Mouse (Mus musculus) forebrain, embryonic 14.5 days (tissue): ENCODE data around the gene Notch4. TPM values are rescaled to one million over a fixed set of nuclear protein-coding genes. Genes with fewer than 3 reads are reported as not detected.

Experiments used
- ATAC-seq: fragments of 200-750 bp; cut with Nextera tagmentation; 2 replicates; pipeline ENCODE4 v1.8.0; 2017; ENCODE audit warnings: mild to moderate bottlenecking, moderate library complexity
- DNase-seq: peaks from one replicate; pipeline ENCODE4 v3.0.0-alpha.2; 2015; ENCODE audit warnings: low spot score
- H3K27ac ChIP-seq: fragments of 300-500 bp; sonication (generic); 2 replicates; pipeline ENCODE4 v1.5.1; 2014; ENCODE audit warnings: low read depth, mild to moderate bottlenecking, control low read depth, low read length, moderate library complexity
- H3K27me3 ChIP-seq: fragments of 300-500 bp; sonication (generic); replicated peaks from 2 replicates; pipeline ENCODE4 v1.6.1; 2014; ENCODE audit warnings: low read length, control low read depth, mixed read lengths; ENCODE audit not compliant: control insufficient read depth, insufficient read depth
- H3K36me3 ChIP-seq: fragments of 300-500 bp; sonication (generic); 2 replicates; pipeline ENCODE4 v1.6.1; 2014; ENCODE audit warnings: low read length, control low read depth; ENCODE audit not compliant: control insufficient read depth, insufficient read depth
- H3K4me1 ChIP-seq: fragments of 300-500 bp; sonication (generic); 2 replicates; pipeline ENCODE4 v1.6.1; 2014; ENCODE audit warnings: antibody characterized with exemption, low read length, control low read depth; ENCODE audit not compliant: control insufficient read depth, insufficient read depth
- H3K4me2 ChIP-seq: fragments of 300-500 bp; sonication (generic); 2 replicates; pipeline ENCODE4 v1.6.1; 2014; ENCODE audit warnings: mild to moderate bottlenecking, control low read depth, low read length
- H3K4me3 ChIP-seq: fragments of 300-500 bp; sonication (generic); 2 replicates; pipeline ENCODE4 v1.5.1; 2014; ENCODE audit warnings: low read depth, low read length, control low read depth
- H3K9ac ChIP-seq: fragments of 300-500 bp; sonication (generic); 2 replicates; pipeline ENCODE4 v1.6.1; 2014; ENCODE audit warnings: mild to moderate bottlenecking, low read length, control low read depth, moderate library complexity
- H3K9me3 ChIP-seq: fragments of 300-500 bp; sonication (generic); replicated peaks from 2 replicates; pipeline ENCODE4 v1.6.1; 2016; ENCODE audit warnings: low read length, control low read depth, mixed read lengths; ENCODE audit not compliant: control insufficient read depth
- WGBS: fragments of 180-500 bp; shearing (Covaris S2); extraction: QIAGEN DNeasy Blood & Tissue Kit; methylation state at CpG from one replicate; pipeline ENCODE4 v1.1.7; 2014; 5-methylcytosine and 5-hydroxymethylcytosine counted together
- polyA plus RNA-seq: library from polyadenylated mRNA; unstranded; fragments of >200 nt; fragmentation: Nextera tagmentation; extraction: Ambion mirVana; gene quantifications from 2 replicates; pipeline ENCODE4 v1.2.1, GENCODE M21; 2014

The Notch4 gene
- polyA plus RNA-seq, 1 experiment from 2014 or later = 6.0 TPM

DNA sequence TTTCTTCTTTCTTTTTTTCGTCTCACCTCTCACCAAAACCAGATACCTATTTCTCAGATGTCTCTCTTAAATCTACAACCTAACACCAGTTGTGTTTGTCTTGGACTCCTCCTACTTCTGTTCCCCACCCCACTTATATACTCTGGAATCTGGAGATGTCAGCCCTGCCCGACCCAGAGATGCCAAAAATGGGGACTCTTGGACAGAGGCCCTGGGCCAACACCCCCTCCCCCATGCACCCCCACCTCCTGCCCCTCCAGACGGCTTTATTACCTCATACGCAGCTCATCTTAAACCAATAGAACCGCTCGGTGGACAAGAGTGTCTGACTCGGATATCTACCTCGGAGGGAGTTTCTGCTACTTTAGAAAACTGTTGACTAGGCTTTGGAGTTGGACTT is 32.0 kb downstream of the Notch4 start:
- Histone ChIP-seq H3K4me2 (no peak overlapping the region), H3K27ac (no peak overlapping the region), H3K27me3 (no peaks in the 10 kb centered on the region), H3K9ac (no peak overlapping the region), H3K9me3 (no peaks in the 10 kb centered on the region), H3K36me3 (peaks cover 35% of the 10 kb centered on the region), H3K4me3 (no peak overlapping the region), H3K4me1 (peaks cover 15% of the 10 kb centered on the region)
- WGBS = 79% methylated on average over 8 of the region's 8 CpGs
- no peak for ATAC-seq
- DNase-seq = no peak

DNA sequence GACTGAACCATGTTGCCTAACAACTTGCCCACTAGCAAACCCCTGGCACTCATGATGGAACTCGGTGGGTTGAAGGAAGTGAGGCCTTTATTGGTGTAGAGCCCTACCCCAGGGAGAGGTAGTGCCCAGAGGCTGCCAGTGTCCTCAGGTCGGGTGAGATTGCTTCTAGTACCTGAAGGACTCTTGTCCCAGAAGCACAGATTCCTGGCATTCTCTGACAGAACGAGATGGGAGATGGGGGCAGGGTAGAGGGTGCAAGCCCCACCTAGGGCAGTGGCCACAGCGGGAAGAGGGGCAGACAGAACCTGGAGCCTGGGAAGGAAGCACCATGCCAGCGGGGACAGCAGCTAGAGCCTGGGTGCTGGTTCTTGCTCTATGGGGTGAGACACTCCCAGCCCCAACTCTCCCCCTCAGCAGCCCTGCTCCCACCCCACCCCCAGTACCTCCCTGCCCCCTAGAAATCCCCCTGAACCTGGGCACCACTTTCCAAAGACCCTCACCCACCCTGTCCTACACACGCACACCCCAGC is 33.6 kb downstream of the Notch4 start, which contains the start of gene Ager:
TSS of gene Ager (plus strand) at position 297 of the 530 bp plus-strand sequence.
- H3K4me3 ChIP-seq = no peak within 1 kb of the TSS
- H3K36me3 ChIP-seq = peaks cover 46% of the 10 kb centered on the region
- ATAC-seq (no peak), DNase-seq (no peak)
- no peak within 1 kb of the TSS for H3K27ac ChIP-seq
- no peaks in the 10 kb centered on the region for H3K27me3 ChIP-seq
- peaks cover 14% of the 10 kb centered on the region for H3K4me1 ChIP-seq
- no peak within 1 kb of the TSS for H3K4me2 ChIP-seq
- H3K9ac ChIP-seq = no peak within 1 kb of the TSS
- 25% methylated on average over 6 of the region's 6 CpGs for WGBS
- H3K9me3 ChIP-seq = no peaks in the 10 kb centered on the region

DNA sequence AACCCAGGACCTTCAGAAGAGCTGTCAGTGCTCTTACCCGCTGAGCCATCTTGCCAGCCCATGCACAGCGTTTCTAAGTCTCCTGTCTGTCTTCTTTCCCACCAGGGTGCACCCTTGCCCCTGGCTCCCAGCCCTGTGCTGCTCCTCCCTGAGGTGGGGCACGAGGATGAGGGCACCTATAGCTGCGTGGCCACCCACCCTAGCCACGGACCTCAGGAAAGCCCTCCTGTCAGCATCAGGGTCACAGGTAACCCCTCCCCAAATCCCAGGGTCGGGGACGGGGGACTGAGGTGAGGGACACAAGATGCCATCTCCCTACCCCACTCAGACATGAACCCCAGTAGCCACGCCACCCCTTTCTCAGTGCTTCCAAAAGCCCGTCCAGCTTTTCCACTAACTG is 35.8 kb downstream of the Notch4 start:
- Histone ChIP-seq H3K9ac (no peak overlapping the region), H3K4me2 (no peak overlapping the region), H3K27me3 (no peaks in the 10 kb centered on the region), H3K9me3 (no peaks in the 10 kb centered on the region), H3K4me1 (peaks cover 9% of the 10 kb centered on the region), H3K36me3 (peaks cover 36% of the 10 kb centered on the region), H3K27ac (no peak overlapping the region), H3K4me3 (no peak overlapping the region)
- WGBS = 70% methylated on average over 9 of the region's 9 CpGs
- no peak for DNase-seq
- no peak for ATAC-seq

DNA sequence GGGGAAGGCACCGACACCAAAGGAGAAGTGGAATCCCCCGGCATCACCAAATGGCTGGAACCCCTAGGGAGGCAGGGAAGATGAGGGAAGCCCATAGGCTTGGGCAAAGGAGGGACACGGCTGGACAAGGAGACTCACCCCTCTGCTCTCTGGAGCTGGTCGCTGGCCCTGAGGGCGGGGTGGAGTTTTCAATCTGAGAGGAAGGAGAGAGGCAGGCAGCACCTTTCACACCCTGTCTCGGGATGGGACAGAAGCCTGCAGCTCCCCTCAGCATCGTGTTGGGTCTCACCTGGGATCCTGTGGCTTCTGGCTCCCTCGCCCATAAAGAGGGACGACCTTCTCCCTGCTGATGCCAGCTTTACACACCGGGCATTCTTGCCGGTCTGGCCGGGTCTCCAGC is 37.7 kb downstream of the Notch4 start:
- H3K4me2 ChIP-seq = peak overlapping the region; percentile 66; the same call in 1 of the 2 replicates
- 90% methylated on average over 12 of the region's 12 CpGs for WGBS
- no peak overlapping the region for H3K9ac ChIP-seq
- DNase-seq = no peak
- H3K36me3 ChIP-seq = peaks cover 24% of the 10 kb centered on the region
- no peak overlapping the region for H3K27ac ChIP-seq
- no peaks in the 10 kb centered on the region for H3K9me3 ChIP-seq
- H3K4me1 ChIP-seq = peaks cover 19% of the 10 kb centered on the region
- ATAC-seq = no peak
- no peak overlapping the region for H3K4me3 ChIP-seq
- no peaks in the 10 kb centered on the region for H3K27me3 ChIP-seq

DNA sequence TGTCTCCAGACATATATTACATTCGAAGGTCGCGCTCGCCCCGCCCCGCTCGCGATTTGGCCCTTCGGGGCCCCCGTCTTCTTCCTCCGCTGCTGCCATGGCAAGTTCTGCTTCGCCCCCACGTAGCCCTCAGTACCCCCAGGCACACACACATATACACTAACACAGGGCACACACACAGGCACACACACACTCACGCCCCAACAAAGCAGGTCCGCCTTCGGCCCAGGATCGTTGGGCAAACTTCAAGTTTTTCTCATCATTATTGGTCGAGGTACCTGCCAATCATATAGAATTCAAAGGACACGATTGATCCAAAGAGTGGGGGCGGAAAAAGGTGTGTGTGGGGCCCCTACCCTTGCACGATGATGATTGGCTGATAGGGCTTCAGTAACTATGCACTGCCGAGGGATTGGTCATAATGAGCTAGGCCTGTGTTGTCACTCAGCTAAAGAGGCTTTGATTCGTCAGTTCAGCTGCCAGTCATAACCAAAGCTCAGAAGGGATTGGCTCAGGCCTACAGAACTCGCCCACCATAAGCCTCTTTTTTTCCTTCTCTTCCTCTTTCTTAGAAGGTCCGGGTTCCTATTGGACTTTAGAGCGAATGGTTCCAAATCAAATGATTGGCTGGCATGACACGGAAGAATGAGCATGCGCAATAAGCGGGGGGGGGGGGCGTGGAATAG is 39.5 kb downstream of the Notch4 start, which contains the start of gene Rnf5:
TSS of gene Rnf5 (minus strand) at position 316 of the 686 bp plus-strand sequence.
- Histone ChIP-seq H3K36me3 (peaks cover 26% of the 10 kb centered on the region), H3K27ac (peak within 1 kb of the TSS; percentile 85), H3K4me1 (peaks cover 23% of the 10 kb centered on the region), H3K4me2 (peak within 1 kb of the TSS; percentile 77), H3K9ac (peak within 1 kb of the TSS; percentile 84), H3K4me3 (peak within 1 kb of the TSS; percentile 92), H3K9me3 (no peaks in the 10 kb centered on the region), H3K27me3 (no peaks in the 10 kb centered on the region)
- peak; percentile 100 for DNase-seq
- ATAC-seq = peak; percentile 96
- WGBS = under 1% methylated on average over 30 of the region's 30 CpGs

DNA sequence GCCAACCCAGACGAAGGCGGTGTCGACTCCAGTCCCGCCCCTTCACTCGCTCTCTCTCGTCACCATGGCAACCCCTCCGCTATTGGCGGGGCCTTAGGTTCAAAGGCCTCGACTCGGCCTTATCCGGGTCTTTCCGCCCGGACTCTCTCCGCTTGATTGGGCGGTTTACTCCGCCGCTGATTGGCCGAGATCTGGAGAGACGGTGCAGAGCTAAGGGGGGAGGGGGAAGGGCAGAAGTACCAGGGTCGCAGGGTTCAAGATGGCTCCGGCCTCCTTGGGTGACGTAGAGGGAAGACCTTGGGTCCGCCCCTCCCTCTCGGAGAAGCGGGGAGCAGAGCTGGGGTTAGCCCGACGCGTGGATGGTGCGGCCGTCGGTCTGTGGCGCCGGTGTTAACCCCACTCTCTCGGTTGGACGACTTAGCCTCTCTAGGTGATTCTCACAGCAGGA is 40.0 kb downstream of the Notch4 start, which contains the start of gene Agpat1:
TSS of gene Agpat1 (plus strand) at position 202 of the 448 bp plus-strand sequence.
- Histone ChIP-seq H3K36me3 (peaks cover 26% of the 10 kb centered on the region), H3K4me2 (peak within 1 kb of the TSS; percentile 77), H3K9me3 (no peaks in the 10 kb centered on the region), H3K4me3 (peak within 1 kb of the TSS; percentile 92), H3K9ac (peak within 1 kb of the TSS; percentile 98), H3K4me1 (peaks cover 23% of the 10 kb centered on the region), H3K27ac (peak within 1 kb of the TSS; percentile 85), H3K27me3 (no peaks in the 10 kb centered on the region)
- ATAC-seq = peak; percentile 83
- no peak for DNase-seq
- under 1% methylated on average over 35 of the region's 35 CpGs for WGBS

DNA sequence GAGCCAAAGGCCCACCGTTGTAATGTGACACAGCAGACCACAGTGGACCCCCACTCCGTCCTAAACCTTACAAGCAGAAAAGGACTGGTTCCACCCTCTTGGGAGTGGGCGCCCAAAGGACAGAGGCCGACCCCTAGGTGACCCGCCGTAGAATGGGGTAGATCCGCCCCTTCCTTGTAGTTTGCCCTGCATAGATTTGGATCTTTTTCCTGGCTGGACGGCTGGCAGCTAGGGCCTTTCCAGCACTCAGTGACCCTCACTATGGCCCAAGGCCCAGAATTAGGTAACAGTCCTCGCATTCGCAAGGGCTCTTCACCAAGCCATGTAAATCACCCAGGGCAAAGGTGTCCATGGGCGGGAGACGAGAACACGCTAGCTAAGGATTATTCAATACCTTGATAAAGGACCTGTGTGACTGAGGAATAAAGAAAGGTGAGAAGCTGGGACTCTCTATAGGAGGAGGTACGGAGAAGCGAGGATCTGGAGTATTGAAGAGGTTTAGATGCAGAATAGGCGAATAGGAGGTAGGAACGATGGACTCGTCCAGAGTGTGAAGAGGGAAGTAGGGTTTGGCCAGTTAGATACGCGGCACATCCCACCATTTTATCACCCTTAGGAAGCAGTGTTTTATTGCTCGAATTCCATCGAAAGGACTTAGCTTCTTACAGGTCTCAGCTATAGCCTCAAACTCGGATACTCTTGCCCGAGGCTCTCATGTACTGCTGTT is 40.6 kb downstream of the Notch4 start:
- Histone ChIP-seq H3K4me2 (peak overlapping the region; percentile 77), H3K9me3 (no peaks in the 10 kb centered on the region), H3K4me3 (peak overlapping the region; percentile 92), H3K27me3 (no peaks in the 10 kb centered on the region), H3K9ac (peak overlapping the region; percentile 98), H3K27ac (peak overlapping the region; percentile 85), H3K36me3 (peaks cover 26% of the 10 kb centered on the region), H3K4me1 (peaks cover 23% of the 10 kb centered on the region)
- WGBS = 18% methylated on average over 24 of the region's 24 CpGs
- ATAC-seq = no peak
- no peak for DNase-seq

DNA sequence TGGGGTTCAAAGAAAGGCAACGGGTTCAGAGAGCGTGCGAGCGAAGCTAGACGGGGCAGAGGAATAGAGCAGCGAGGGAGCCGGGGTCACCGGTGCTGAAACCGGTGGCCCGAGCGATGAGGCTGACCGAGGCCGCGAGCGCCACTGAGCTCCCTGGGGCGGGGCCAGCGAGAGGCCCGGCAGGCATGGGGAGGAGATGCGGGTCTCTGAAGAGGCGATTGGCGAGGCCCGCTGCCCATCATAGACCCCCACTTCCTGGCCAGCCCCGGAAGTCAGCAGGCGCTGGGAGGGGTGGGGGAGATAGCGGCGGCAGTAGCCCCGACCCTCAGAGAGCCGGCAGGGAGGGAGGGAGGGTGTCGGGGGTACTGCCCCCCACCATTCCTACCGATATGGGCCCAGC is 41.5 kb downstream of the Notch4 start:
- ATAC-seq (peak; percentile 57), DNase-seq (peak; percentile 97)
- Histone ChIP-seq H3K4me2 (peak overlapping the region; percentile 77), H3K4me3 (peak overlapping the region; percentile 92), H3K27me3 (no peaks in the 10 kb centered on the region), H3K36me3 (peaks cover 21% of the 10 kb centered on the region), H3K27ac (peak overlapping the region; percentile 85), H3K9ac (peak overlapping the region; percentile 98), H3K4me1 (peaks cover 23% of the 10 kb centered on the region), H3K9me3 (no peaks in the 10 kb centered on the region)
- WGBS = 0% methylated on average over 21 of the region's 30 CpGs
